Mouse (Mus musculus): Measurements from ENCODE around the gene Casq2. TPM values are rescaled to one million over a fixed set of nuclear protein-coding genes. Genes with fewer than 3 reads are reported as not detected.

Gene Casq2
- polyA plus RNA-seq, 1 experiment from 2014 or later: 0.95 TPM

DNA sequence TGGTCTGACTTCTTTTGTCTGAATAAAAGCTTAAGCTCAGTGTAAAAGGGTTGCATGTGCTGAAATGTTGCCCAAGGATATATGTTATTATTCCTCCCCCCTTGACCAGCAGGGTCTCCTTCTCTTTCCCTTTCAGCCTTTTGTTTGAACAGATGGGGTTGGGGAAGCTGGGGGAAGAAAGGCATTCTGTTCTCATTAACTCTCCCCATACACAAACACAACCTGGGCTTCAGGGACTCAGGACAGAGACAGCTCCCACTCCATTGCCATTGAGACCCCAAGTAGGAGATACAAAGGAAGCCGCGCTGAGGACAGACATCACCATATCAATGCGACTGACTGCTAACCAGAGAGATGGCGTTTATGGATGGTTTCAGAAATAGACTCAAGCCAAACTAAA lies 30.3 kb upstream of the Casq2 start:
- Histone ChIP-seq H3K4me3 (ENCODE audit: low read depth, low read length) (no peak overlapping the region), H3K27ac (ENCODE audit: low read depth, low read length) (no peak overlapping the region), H3K27me3 (replicated peaks; ENCODE audit: control insufficient read depth, insufficient read depth, low read length) (no peaks in the 10 kb centered on the region), H3K4me2 (no peak overlapping the region), H3K9me3 (ENCODE audit: control insufficient read depth, low read length) (no peaks in the 10 kb centered on the region), H3K9ac (ENCODE audit: low read depth, low read length) (no peak overlapping the region), H3K4me1 (replicated peaks; ENCODE audit: control insufficient read depth, insufficient read depth, low read length) (0 out of 2 replicates have a peak, but pooled peaks cover 2% of the 10 kb centered on the region), H3K36me3 (ENCODE audit: control insufficient read depth, insufficient read depth, low read length) (no peaks in the 10 kb centered on the region)
- DNase-seq (ENCODE audit: low spot score) (no peak), ATAC-seq (replicated peaks; ENCODE audit: low FRiP score) (no peak)
- WGBS: 74% methylated on average over 4 of the region's 4 CpGs

- Histone ChIP-seq H3K4me3 (ENCODE audit: low read depth, low read length) (no peak overlapping the region), H3K27me3 (replicated peaks; ENCODE audit: control insufficient read depth, insufficient read depth, low read length) (no peaks in the 10 kb centered on the region), H3K27ac (ENCODE audit: low read depth, low read length) (no peak overlapping the region), H3K9me3 (ENCODE audit: control insufficient read depth, low read length) (no peaks in the 10 kb centered on the region), H3K36me3 (ENCODE audit: control insufficient read depth, insufficient read depth, low read length) (no peaks in the 10 kb centered on the region), H3K9ac (ENCODE audit: low read depth, low read length) (no peak overlapping the region), H3K4me2 (no peak overlapping the region), H3K4me1 (replicated peaks; ENCODE audit: control insufficient read depth, insufficient read depth, low read length) (peaks cover 18% of the 10 kb centered on the region)
- no peak for ATAC-seq (replicated peaks; ENCODE audit: low FRiP score)
- 65% methylated on average over 6 of the region's 6 CpGs for WGBS
- DNase-seq (ENCODE audit: low spot score): no peak
Measured at GRCm38 (mm10) chr3:102060065-102060464, 26.1 kb upstream of the Casq2 start.

GRCm38 (mm10) chr3:102061923-102062670 lies 24.1 kb upstream of the Casq2 start:
- no peak overlapping the region for H3K4me3 ChIP-seq (ENCODE audit: low read depth, low read length)
- WGBS: 27% methylated on average over 14 of the region's 14 CpGs
- DNase-seq (ENCODE audit: low spot score): no peak
- peak overlapping the region; percentile 3 for H3K4me2 ChIP-seq
- H3K4me1 ChIP-seq (replicated peaks; ENCODE audit: control insufficient read depth, insufficient read depth, low read length): peaks cover 18% of the 10 kb centered on the region
- no peaks in the 10 kb centered on the region for H3K36me3 ChIP-seq (ENCODE audit: control insufficient read depth, insufficient read depth, low read length)
- no peaks in the 10 kb centered on the region for H3K9me3 ChIP-seq (ENCODE audit: control insufficient read depth, low read length)
- ATAC-seq (replicated peaks; ENCODE audit: low FRiP score): peak; percentile 86
- peak overlapping the region; percentile 40; the same call in 1 of the 2 replicates for H3K27ac ChIP-seq (ENCODE audit: low read depth, low read length)
- no peak overlapping the region for H3K9ac ChIP-seq (ENCODE audit: low read depth, low read length)
- no peaks in the 10 kb centered on the region for H3K27me3 ChIP-seq (replicated peaks; ENCODE audit: control insufficient read depth, insufficient read depth, low read length)

DNA sequence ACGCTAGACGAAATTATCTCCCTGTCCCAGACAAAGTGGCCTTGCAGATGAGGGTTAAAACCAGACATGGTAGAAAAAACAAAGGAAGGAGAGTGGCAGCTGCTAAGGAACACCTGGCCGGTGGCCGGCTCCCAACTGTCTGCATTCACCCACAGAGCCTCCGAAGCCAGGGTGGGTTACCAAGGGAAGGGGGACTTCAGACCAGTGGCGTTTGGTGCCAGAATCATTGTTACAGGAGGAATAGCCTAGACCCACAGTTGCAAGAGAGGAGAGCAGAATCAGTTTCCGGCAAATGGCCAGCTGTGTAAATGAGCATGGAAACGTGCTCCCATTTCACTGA lies 23.6 kb upstream of the Casq2 start:
- Histone ChIP-seq H3K27me3 (replicated peaks; ENCODE audit: control insufficient read depth, insufficient read depth, low read length) (no peaks in the 10 kb centered on the region), H3K9ac (ENCODE audit: low read depth, low read length) (no peak overlapping the region), H3K27ac (ENCODE audit: low read depth, low read length) (peak overlapping the region; percentile 40), H3K4me1 (replicated peaks; ENCODE audit: control insufficient read depth, insufficient read depth, low read length) (peaks cover 18% of the 10 kb centered on the region), H3K36me3 (ENCODE audit: control insufficient read depth, insufficient read depth, low read length) (no peaks in the 10 kb centered on the region), H3K4me2 (peak overlapping the region; percentile 3; the same call in 1 of the 2 replicates), H3K9me3 (ENCODE audit: control insufficient read depth, low read length) (no peaks in the 10 kb centered on the region), H3K4me3 (ENCODE audit: low read depth, low read length) (no peak overlapping the region)
- DNase-seq (ENCODE audit: low spot score) (peak; percentile 57), ATAC-seq (replicated peaks; ENCODE audit: low FRiP score) (no peak)
- 31% methylated on average over 8 of the region's 8 CpGs for WGBS

- Histone ChIP-seq H3K36me3 (ENCODE audit: control insufficient read depth, insufficient read depth, low read length) (no peaks in the 10 kb centered on the region), H3K4me3 (ENCODE audit: low read depth, low read length) (no peak overlapping the region), H3K27ac (ENCODE audit: low read depth, low read length) (peak overlapping the region; percentile 40), H3K9me3 (ENCODE audit: control insufficient read depth, low read length) (no peaks in the 10 kb centered on the region), H3K4me1 (replicated peaks; ENCODE audit: control insufficient read depth, insufficient read depth, low read length) (peaks cover 18% of the 10 kb centered on the region), H3K4me2 (no peak overlapping the region), H3K27me3 (replicated peaks; ENCODE audit: control insufficient read depth, insufficient read depth, low read length) (no peaks in the 10 kb centered on the region), H3K9ac (ENCODE audit: low read depth, low read length) (no peak overlapping the region)
- ATAC-seq (replicated peaks; ENCODE audit: low FRiP score): no peak
- DNase-seq (ENCODE audit: low spot score): no peak
- WGBS: 69% methylated on average over 10 of the region's 10 CpGs
Measured at GRCm38 (mm10) chr3:102063273-102064120, 22.7 kb upstream of the Casq2 start.

DNA sequence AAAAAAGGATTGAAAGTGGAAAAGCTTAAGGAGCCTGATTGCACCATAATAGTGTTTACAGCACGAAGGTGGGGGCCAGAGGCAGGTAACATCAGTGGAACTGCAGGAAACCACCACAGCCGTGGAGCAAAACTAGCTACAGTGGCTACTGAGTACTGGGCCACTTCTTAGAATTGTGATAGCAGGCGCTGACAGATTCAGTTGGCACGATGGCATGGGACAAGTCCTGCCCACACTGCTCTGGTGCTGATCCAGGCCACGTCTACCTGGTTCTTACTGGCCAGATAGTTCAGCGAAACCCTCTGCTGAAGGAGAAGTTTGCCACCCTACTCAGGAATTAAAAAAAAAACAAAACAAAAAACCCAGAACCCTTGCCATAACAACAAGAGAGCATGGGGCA lies 21.6 kb upstream of the Casq2 start:
- ATAC-seq (replicated peaks; ENCODE audit: low FRiP score): no peak
- Histone ChIP-seq H3K36me3 (ENCODE audit: control insufficient read depth, insufficient read depth, low read length) (no peaks in the 10 kb centered on the region), H3K9me3 (ENCODE audit: control insufficient read depth, low read length) (no peaks in the 10 kb centered on the region), H3K4me2 (no peak overlapping the region), H3K27me3 (replicated peaks; ENCODE audit: control insufficient read depth, insufficient read depth, low read length) (no peaks in the 10 kb centered on the region), H3K9ac (ENCODE audit: low read depth, low read length) (no peak overlapping the region), H3K4me1 (replicated peaks; ENCODE audit: control insufficient read depth, insufficient read depth, low read length) (peaks cover 18% of the 10 kb centered on the region), H3K4me3 (ENCODE audit: low read depth, low read length) (no peak overlapping the region), H3K27ac (ENCODE audit: low read depth, low read length) (no peak overlapping the region)
- WGBS: 82% methylated on average over 6 of the region's 6 CpGs
- DNase-seq (ENCODE audit: low spot score): no peak

GRCm38 (mm10) chr3:102067306-102067705 lies 18.9 kb upstream of the Casq2 start:
- ATAC-seq (replicated peaks; ENCODE audit: low FRiP score): no peak
- WGBS: 68% methylated on average over 1 of the region's 1 CpGs

DNA sequence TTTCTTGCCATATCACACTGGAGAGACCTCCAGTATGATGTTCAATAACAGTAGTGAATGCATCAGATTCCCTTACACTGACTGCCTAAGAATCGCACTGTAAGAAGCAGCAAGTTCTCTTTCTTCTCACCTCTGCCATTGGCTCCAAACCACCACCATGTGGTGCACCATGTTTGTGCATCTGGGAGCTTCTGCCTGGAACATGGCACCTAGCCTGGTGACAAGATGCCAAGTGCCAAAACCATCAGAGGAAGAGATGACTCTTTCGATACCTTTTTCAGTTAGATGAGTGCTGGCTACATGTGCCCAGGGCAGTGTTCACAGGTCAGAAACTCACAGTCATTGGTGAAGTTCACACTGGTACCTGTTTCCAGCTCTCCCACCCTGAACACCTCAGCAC lies 18.4 kb upstream of the Casq2 start:
- no peak for ATAC-seq (replicated peaks; ENCODE audit: low FRiP score)

More at GRCm38 (mm10) chr3:102067306-102067705, 18.9 kb upstream of the Casq2 start:
- Histone ChIP-seq H3K4me1 (replicated peaks; ENCODE audit: control insufficient read depth, insufficient read depth, low read length) (peaks cover 12% of the 10 kb centered on the region), H3K9ac (ENCODE audit: low read depth, low read length) (no peak overlapping the region), H3K27ac (ENCODE audit: low read depth, low read length) (no peak overlapping the region), H3K4me2 (no peak overlapping the region), H3K36me3 (ENCODE audit: control insufficient read depth, insufficient read depth, low read length) (no peaks in the 10 kb centered on the region), H3K9me3 (ENCODE audit: control insufficient read depth, low read length) (no peaks in the 10 kb centered on the region), H3K4me3 (ENCODE audit: low read depth, low read length) (no peak overlapping the region), H3K27me3 (replicated peaks; ENCODE audit: control insufficient read depth, insufficient read depth, low read length) (no peaks in the 10 kb centered on the region)
- DNase-seq (ENCODE audit: low spot score): no peak

More for the DNA sequence above, 18.4 kb upstream of the Casq2 start:
- WGBS: 93% methylated on average over 2 of the region's 2 CpGs
- H3K27me3 ChIP-seq (replicated peaks; ENCODE audit: control insufficient read depth, insufficient read depth, low read length): no peaks in the 10 kb centered on the region
- no peak overlapping the region for H3K4me3 ChIP-seq (ENCODE audit: low read depth, low read length)
- no peak overlapping the region for H3K9ac ChIP-seq (ENCODE audit: low read depth, low read length)
- no peaks in the 10 kb centered on the region for H3K9me3 ChIP-seq (ENCODE audit: control insufficient read depth, low read length)
- no peaks in the 10 kb centered on the region for H3K36me3 ChIP-seq (ENCODE audit: control insufficient read depth, insufficient read depth, low read length)
- no peak overlapping the region for H3K4me2 ChIP-seq
- DNase-seq (ENCODE audit: low spot score): no peak
- no peak overlapping the region for H3K27ac ChIP-seq (ENCODE audit: low read depth, low read length)
- peaks cover 6% of the 10 kb centered on the region for H3K4me1 ChIP-seq (replicated peaks; ENCODE audit: control insufficient read depth, insufficient read depth, low read length)
